Mouse (Mus musculus) frontal cortex, postnatal 36 days (tissue): ENCODE results near the gene Mrpl51.
A peak's percentile ranks its signal among the peaks of the same experiment; 100 is the strongest.

Experiments
- DNase-seq, 2 experiments: peaks; one replicate each; pipeline ENCODE4 v3.0.0; 2022; ENCODE audit warnings: low spot score in 2 of 2

The Mrpl51 gene

GRCm38 (mm10) chr6:125192016-125192714 is 564 bp downstream of the Mrpl51 start:
- DNase-seq = peak; percentile 87 to 93

DNA sequence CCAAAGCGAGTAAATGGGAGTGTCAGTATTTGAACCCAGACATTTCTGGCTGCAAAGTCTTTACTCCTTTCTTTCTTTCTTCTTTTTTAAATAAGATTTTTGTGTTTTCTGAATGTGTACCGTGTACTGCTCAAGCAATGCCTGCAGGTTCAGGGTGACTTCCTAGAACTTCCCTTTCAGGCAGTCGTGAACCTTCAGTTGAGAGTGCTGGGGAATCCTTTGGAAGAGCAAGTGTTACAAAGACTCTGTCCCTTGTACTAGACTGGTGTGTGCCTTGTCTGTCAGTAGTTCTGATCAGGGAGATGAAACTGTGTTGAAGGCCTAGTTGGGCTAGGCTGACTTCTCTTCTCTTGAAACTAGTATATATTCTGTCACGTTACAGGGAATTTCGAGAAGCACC is 1.2 kb downstream of the Mrpl51 start:
- DNase-seq = no peak

- no peak for DNase-seq
Observed at GRCm38 (mm10) chr6:125193390-125193789, 1.8 kb downstream of the Mrpl51 start.

DNA sequence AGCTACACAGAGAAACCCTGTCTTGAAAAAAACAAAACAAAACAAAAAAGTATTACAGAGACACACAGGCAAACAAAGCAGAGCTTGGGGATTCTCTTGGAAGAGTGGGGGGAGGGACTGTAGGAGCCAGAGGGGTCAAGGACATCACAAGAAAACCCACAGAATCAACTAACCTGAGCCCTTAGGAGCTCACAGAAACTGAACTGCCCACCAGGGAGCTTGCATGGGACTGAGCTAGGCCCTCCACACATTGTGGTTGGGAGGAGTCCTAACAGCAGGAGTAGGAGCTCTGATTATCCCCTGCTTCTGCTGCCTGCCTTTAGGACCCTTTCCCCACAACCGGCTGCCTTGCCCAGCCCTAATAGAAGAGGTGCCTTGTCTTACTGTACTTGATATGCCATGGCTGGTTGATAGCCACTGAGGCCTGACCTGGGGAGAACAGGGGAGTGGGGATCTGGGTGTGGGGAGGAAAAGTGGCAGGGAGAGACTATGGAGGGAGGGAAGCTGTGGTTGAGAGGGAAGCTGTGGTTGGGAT is 4.0 kb downstream of the Mrpl51 start:
- no peak for DNase-seq

GRCm38 (mm10) chr6:125196301-125196700 is 4.7 kb downstream of the Mrpl51 start:
- no peak for DNase-seq

- DNase-seq = no peak
Observed at GRCm38 (mm10) chr6:125197166-125197565, 5.6 kb downstream of the Mrpl51 start.

- DNase-seq = no peak
Observed at GRCm38 (mm10) chr6:125210436-125210835, 18.8 kb downstream of the Mrpl51 start.

DNA sequence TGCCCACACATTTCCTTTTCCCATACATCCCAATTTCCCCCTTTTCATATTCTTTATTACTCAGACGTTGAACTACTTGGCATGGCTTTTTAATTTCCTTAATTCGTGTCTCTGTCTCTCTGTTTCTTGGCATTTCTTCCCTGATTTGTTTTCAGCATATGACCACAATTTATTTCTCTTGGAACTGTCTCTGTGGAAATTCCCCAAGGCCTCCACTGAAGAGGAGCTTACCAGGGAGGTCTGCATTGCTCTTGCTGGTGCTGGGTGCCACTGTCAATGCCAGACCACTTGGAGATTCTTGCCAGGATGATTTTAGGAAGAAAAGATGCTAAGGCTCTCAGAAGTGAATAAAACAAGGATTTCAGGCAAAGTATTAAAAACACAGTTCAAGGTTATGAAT is 21.0 kb downstream of the Mrpl51 start:
- DNase-seq = no peak

DNA sequence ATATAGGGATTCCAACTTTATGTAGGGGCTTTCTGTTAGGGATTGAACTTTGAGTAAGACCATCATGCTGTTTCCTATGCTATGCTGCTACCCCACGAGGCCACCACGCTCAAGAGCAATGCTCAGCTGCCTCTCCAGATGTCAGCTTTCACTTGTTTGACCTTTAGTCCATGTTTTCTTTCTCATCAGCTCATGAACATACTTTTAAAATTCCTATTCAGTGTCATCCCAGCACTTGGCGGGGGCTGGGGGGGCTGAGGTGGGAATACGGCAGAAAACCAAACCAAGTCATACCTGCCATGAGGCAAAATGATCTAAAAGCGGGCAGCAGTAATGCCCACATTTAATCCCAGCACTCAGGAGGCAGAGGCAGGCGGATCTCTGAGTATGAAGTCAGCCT is 21.5 kb downstream of the Mrpl51 start:
- DNase-seq = no peak

- DNase-seq = no peak
Observed at GRCm38 (mm10) chr6:125213715-125214114, 22.1 kb downstream of the Mrpl51 start.

DNA sequence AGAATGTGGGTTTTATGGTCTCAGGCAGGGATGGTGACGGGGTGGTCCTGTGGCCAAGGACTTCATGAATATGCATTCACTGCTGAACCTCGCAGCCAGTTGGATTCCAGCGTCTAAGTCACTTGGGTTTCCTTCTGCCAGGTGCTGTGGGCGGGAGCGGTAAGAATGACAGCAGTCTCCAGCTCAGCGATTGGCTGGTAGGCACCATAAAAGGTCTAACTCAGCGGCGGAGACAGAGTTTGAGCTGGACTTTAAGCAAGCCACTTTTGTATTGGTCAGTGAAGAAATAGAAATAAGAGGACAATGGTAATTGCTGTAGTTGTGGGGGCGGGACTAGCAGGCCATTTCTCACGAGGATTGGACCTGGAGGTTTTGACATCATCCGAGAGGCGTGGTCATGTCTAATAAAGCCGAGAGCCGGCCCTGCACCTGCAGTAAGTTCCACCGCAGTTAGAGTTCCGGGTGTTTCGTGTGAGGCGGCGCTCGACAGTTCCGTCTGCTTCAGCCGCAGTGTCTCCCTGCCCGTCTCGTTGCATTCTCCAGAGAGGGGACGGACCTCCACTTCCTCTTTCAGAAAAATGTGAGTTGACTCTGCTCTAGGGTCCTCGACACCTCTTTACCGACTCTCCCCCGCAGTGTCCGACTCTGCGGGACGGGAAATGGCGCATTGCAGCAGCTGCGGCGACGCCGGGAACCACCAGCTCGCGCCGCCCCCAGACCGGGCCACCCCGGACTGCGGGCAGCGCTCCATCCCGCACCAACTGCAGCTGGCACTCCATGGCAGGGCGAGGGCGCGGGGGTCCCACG is 23.8 kb downstream of the Mrpl51 start, which contains the start of gene Vamp1:
Gene Vamp1, plus strand, starts transcription at position 404 of the 807 bp plus-strand sequence.
- DNase-seq = peak; percentile 94 to 98

DNA sequence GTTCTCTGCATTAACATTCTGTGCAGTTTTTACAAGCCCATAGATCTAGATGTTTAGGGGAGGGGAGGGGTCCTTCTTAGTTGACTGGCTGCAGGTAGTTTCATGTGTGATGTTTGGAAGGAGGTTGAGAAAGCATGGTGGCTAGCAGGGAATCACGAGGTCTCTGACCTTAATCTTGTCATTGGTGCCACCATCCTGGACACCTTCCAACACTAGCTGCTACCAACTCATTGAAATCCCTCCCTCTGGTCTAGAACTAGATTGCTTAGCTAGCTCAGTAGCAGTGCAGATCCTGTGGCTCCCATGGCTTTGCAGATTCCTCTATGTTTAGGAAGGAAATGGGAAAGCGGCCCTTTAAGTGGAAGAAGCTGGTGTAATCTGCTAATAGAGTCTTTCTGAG is 25.3 kb downstream of the Mrpl51 start:
- no peak for DNase-seq

- no peak for DNase-seq
Observed at GRCm38 (mm10) chr6:125217899-125218298, 26.3 kb downstream of the Mrpl51 start.

DNA sequence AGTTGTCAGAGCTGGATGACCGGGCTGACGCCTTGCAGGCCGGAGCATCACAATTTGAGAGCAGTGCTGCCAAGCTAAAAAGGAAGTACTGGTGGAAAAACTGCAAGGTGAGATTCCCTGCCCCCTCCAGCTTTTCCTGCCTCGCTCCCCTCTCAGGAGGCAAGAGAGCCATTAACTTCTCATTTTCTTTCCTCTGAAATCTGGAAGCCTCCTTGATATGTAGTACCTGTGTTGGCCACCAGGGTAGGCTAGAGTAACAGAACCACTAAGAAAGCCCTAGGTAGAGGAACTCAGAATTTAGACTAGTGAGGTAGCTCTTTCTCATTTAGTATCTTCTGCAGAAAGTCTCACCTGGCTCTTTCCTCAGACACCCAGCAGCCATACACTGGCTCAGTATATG is 27.4 kb downstream of the Mrpl51 start:
- peak; percentile 51 to 71 for DNase-seq

DNA sequence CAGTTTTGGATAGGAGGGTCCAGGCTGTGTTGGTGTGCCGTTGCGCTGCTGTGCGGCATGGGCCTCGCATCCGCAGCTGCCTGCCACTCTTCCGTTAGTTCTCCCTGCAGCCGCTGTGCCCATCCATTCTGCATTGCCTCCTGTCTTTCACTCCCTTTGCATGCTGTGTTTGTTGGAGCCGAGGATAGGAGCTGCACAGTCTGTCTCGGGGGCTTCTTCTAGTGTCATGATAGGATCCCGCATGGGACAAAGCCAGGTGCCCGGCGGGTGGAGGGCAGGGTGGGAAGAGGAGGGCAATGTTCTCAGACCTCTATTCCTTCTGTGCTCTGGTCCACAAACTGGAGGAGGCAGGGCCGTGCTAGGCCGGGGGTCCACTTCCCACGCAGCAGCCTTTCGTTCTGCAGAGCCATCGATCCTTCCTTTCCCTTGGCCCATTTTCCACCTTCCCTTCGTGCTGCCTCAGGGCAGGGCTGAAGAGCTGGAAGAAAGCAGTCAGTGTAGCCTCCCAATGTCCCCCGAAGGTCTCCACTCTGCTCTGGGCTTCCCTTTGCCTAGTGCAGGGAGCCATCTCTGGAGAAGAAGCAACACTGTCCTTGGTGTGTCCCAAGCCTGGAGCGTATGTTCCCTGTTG is 29.6 kb downstream of the Mrpl51 start:
- DNase-seq = no peak

DNA sequence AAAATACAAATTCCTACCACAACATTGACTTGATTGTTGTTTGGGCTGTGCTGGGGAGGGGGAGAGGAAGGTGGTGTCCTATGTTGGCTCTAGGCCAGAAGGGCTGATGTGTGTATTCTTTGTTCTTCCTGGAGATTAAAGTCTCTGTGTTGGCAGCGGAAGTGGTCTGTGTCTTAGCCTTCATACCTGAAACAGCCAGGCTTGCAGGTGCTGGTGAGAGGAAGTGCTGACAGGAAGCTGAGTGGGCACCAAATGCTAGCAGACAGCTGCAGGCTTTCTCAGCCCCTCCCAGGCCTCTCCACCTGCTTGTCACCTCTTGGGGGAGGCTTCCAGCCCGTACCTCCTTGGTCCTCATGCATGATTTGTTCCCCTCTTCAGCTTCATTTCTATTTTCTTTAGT is 30.5 kb downstream of the Mrpl51 start:
- DNase-seq = no peak

DNA sequence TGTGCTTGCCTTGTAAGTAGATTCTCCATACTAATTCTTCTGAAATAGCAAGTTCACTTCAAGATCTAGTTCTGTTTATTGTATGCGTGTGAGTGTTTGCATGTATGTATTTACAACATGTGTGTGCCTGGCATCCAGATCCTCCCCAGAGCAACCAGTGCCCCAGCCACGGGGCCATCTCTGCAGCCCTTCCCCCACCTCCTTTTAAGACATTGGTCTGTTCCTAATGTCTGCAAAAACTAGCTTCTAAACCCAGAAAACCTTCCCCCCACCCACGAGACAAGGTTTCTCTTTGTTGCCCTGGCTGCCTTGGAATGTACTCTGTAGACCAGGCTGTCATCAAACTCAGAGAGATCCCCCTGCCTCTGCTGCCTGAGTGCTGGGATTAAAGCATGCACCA is 31.0 kb downstream of the Mrpl51 start:
- DNase-seq = no peak

- peak in 1 of 2 experiments; percentile 61 for DNase-seq
Observed at GRCm38 (mm10) chr6:125225518-125226115, 34.0 kb downstream of the Mrpl51 start.

DNA sequence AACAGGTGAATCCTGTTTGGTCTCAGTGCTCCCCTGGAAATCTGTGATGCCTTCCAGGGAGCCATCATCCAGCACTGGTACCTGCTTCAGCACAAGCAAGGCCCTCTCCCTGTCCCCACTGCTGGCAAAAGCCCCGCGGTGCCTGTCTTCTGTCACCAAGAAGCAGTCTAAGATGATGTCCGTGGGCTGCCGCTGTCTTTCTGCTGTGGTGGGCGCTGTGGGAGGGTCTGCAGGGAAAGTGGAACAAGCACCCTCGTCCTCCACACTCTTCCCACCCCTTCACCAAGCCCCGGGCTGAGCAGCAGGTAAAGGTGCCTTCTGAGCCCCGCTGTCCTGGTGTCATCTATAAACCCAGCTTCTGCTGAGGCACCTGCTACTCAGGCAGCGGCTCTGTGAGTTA is 39.0 kb downstream of the Mrpl51 start:
- DNase-seq = no peak

- peak in 1 of 2 experiments; percentile 35 for DNase-seq
Observed at GRCm38 (mm10) chr6:125231117-125232044, 39.8 kb downstream of the Mrpl51 start, which contains the start of gene Tapbpl. Gene Tapbpl (minus strand): TSS chr6:125231860.

- DNase-seq = no peak
Observed at GRCm38 (mm10) chr6:125232045-125232437, 40.4 kb downstream of the Mrpl51 start.
